In genomic region chr3:88563442-88563841, GRCm38 (mm10) we compare ENCODE assay signal across 12 mouse cellular contexts. TPM values are rescaled to one million over a fixed set of nuclear protein-coding genes. Genes with fewer than 3 reads are reported as not detected.
A peak's percentile ranks its signal among the peaks of the same experiment; 100 is the strongest.
DNase-seq lines count a peak whose midpoint lies in the region; ATAC-seq lines count a peak whose summit lies in the region.
"Had no signal": no experiment of that assay in that cellular context is flagged by ENCODE, and none has a peak within 500 bp of the region (broad histone marks: within the 10 kb centered on the region; RNA-seq: fewer than 3 reads in every experiment).

No protein-coding gene starts in this region.

- H3K9me3 ChIP-seq in kidney, embryonic 15.5 days (replicated peaks), result no peaks in the 10 kb centered on the region
- H3K9me3 ChIP-seq in midbrain, embryonic 14.5 days (ENCODE audit: control insufficient read depth, low read length), result no peaks in the 10 kb centered on the region
- H3K9me3 ChIP-seq in midbrain, embryonic 10.5 days (replicated peaks), result no peaks in the 10 kb centered on the region
- no peaks in the 10 kb centered on the region for H3K9me3 ChIP-seq in hindbrain, embryonic 16.5 days (ENCODE audit: control insufficient read depth, low read length)
- H3K9me3 ChIP-seq: heart, embryonic 15.5 days; hindbrain, embryonic 15.5 days had no signal

- no peak for DNase-seq in kidney, postnatal 25 days
- peak; percentile 25 for DNase-seq in midbrain, embryonic 14.5 days
- DNase-seq in midbrain, embryonic 10.5 days (ENCODE audit: low spot score), result no peak
- peak; percentile 61 for DNase-seq in Muller cell, postnatal 12 days (ENCODE audit: inconsistent ontology term)
- DNase-seq in spleen, adult 12 weeks (ENCODE audit: low spot score), result no peak
- no peak for DNase-seq in adipocyte (ENCODE audit: low spot score)
- DNase-seq: kidney, adult 18-20 months; lung, postnatal 14 days had no signal

- H3K27ac ChIP-seq in kidney, embryonic 15.5 days, result peak overlapping the region; percentile 87
- 0 out of 2 replicates have a peak overlapping the region, but pooled peaks have one; percentile 41 for H3K27ac ChIP-seq in midbrain, embryonic 14.5 days (replicated peaks; ENCODE audit: low read depth, low read length)
- H3K27ac ChIP-seq in midbrain, embryonic 10.5 days (replicated peaks), result no peak overlapping the region
- no peak overlapping the region for H3K27ac ChIP-seq in hindbrain, embryonic 16.5 days (ENCODE audit: low read depth, low read length)
- H3K27ac ChIP-seq: heart, embryonic 15.5 days; hindbrain, embryonic 15.5 days had no signal

- no peaks in the 10 kb centered on the region for H3K27me3 ChIP-seq in kidney, embryonic 15.5 days
- H3K27me3 ChIP-seq in midbrain, embryonic 14.5 days (ENCODE audit: control insufficient read depth, insufficient read depth, low read length), result no peaks in the 10 kb centered on the region
- no peaks in the 10 kb centered on the region for H3K27me3 ChIP-seq in midbrain, embryonic 10.5 days (ENCODE audit: low read depth, poor library complexity, severe bottlenecking)
- no peaks in the 10 kb centered on the region for H3K27me3 ChIP-seq in hindbrain, embryonic 16.5 days (replicated peaks; ENCODE audit: control insufficient read depth, insufficient read depth, low read length)
- H3K27me3 ChIP-seq: heart, embryonic 15.5 days; hindbrain, embryonic 15.5 days had no signal

- 0 out of 2 replicates have a peak overlapping the region, but pooled peaks have one; percentile 26 for H3K9ac ChIP-seq in kidney, embryonic 15.5 days
- no peak overlapping the region for H3K9ac ChIP-seq in midbrain, embryonic 14.5 days (replicated peaks; ENCODE audit: low read length)
- H3K9ac ChIP-seq in hindbrain, embryonic 16.5 days (ENCODE audit: low read depth, low read length), result no peak overlapping the region
- H3K9ac ChIP-seq: heart, embryonic 15.5 days; hindbrain, embryonic 15.5 days had no signal

- H3K4me3 ChIP-seq in kidney, embryonic 15.5 days (replicated peaks), result no peak overlapping the region
- H3K4me3 ChIP-seq in midbrain, embryonic 14.5 days (replicated peaks; ENCODE audit: low read depth, low read length), result no peak overlapping the region
- no peak overlapping the region for H3K4me3 ChIP-seq in midbrain, embryonic 10.5 days
- no peak overlapping the region for H3K4me3 ChIP-seq in hindbrain, embryonic 16.5 days (ENCODE audit: low read length)
- H3K4me3 ChIP-seq: heart, embryonic 15.5 days; hindbrain, embryonic 15.5 days had no signal

- H3K4me1 ChIP-seq in kidney, embryonic 15.5 days, result peaks cover 42% of the 10 kb centered on the region
- H3K4me1 ChIP-seq in midbrain, embryonic 14.5 days (ENCODE audit: control insufficient read depth, insufficient read depth, low read length), result no peaks in the 10 kb centered on the region
- H3K4me1 ChIP-seq in midbrain, embryonic 10.5 days, result peaks cover 3% of the 10 kb centered on the region; the same call in 1 of the 2 replicates
- H3K4me1 ChIP-seq in hindbrain, embryonic 16.5 days (ENCODE audit: control insufficient read depth, insufficient read depth, low read depth, low read length), result no peaks in the 10 kb centered on the region
- H3K4me1 ChIP-seq: hindbrain, embryonic 15.5 days had no signal

- peaks cover 99% of the 10 kb centered on the region for H3K36me3 ChIP-seq in kidney, embryonic 15.5 days
- H3K36me3 ChIP-seq in midbrain, embryonic 14.5 days (ENCODE audit: control insufficient read depth, insufficient read depth, low read length), result peaks cover 95% of the 10 kb centered on the region
- H3K36me3 ChIP-seq in midbrain, embryonic 10.5 days, result peaks cover 100% of the 10 kb centered on the region
- H3K36me3 ChIP-seq in hindbrain, embryonic 16.5 days (ENCODE audit: control insufficient read depth, insufficient read depth, low read length), result peaks cover 45% of the 10 kb centered on the region

- ATAC-seq in kidney, embryonic 15.5 days (replicated peaks; ENCODE audit: low FRiP score), result 0 out of 2 replicates have a peak, but pooled peaks have one; percentile 3
- peak; percentile 40 for ATAC-seq in midbrain, embryonic 14.5 days (ENCODE audit: low FRiP score, low TSS enrichment)
- 0 out of 2 replicates have a peak, but pooled peaks have one; percentile 48 for ATAC-seq in hindbrain, embryonic 16.5 days

- 29% methylated on average over 4 of the region's 4 CpGs for WGBS in kidney, embryonic 15.5 days
- 51% methylated on average over 4 of the region's 4 CpGs for WGBS in midbrain, embryonic 14.5 days
- 78% methylated on average over 4 of the region's 4 CpGs for WGBS in midbrain, embryonic 10.5 days
- 54% methylated on average over 4 of the region's 4 CpGs for WGBS in hindbrain, embryonic 16.5 days

- H3K4me2 ChIP-seq in kidney, embryonic 15.5 days, result 0 out of 2 replicates have a peak overlapping the region, but pooled peaks have one; percentile 9
- H3K4me2 ChIP-seq in midbrain, embryonic 14.5 days (ENCODE audit: low read length), result no peak overlapping the region
- no peak overlapping the region for H3K4me2 ChIP-seq in hindbrain, embryonic 16.5 days (ENCODE audit: low read length)
- H3K4me2 ChIP-seq: heart, embryonic 15.5 days; hindbrain, embryonic 15.5 days had no signal

RNA-seq across cellular contexts. Expression of gene Ubqln4, which starts 9.9 kb away (rescaled TPM):
- 54.0 and 57.9 TPM in 2 replicates for polyA plus RNA-seq in kidney, embryonic 15.5 days (2015; fragmentation: Nextera tagmentation; extraction: Ambion mirVana)
- 42.4 and 47.8 TPM in 2 replicates for polyA plus RNA-seq in midbrain, embryonic 14.5 days (2014; fragmentation: Nextera tagmentation; extraction: Ambion mirVana)
- 71.1 and 74.1 TPM in 2 replicates for polyA plus RNA-seq in midbrain, embryonic 10.5 days (2016; fragmentation: Nextera tagmentation; extraction: Ambion mirVana)
- polyA plus RNA-seq in hindbrain, embryonic 16.5 days (2015; fragmentation: Nextera tagmentation; extraction: Ambion mirVana), result 40.1 and 44.4 TPM in 2 replicates

RNA-seq across cellular contexts. Expression of gene Lamtor2, which starts 10.6 kb away (rescaled TPM):
- 167 and 173 TPM in 2 replicates for polyA plus RNA-seq in kidney, embryonic 15.5 days (2015; fragmentation: Nextera tagmentation; extraction: Ambion mirVana)
- polyA plus RNA-seq in midbrain, embryonic 14.5 days (2014; fragmentation: Nextera tagmentation; extraction: Ambion mirVana), result 93.4 and 154 TPM in 2 replicates
- polyA plus RNA-seq in midbrain, embryonic 10.5 days (2016; fragmentation: Nextera tagmentation; extraction: Ambion mirVana), result 175 and 192 TPM in 2 replicates
- polyA plus RNA-seq in hindbrain, embryonic 16.5 days (2015; fragmentation: Nextera tagmentation; extraction: Ambion mirVana), result 184 and 218 TPM in 2 replicates

RNA-seq across cellular contexts. Expression of gene Ssr2, which starts 12.2 kb away (rescaled TPM):
- polyA plus RNA-seq in kidney, embryonic 15.5 days (2015; fragmentation: Nextera tagmentation; extraction: Ambion mirVana), result 300 and 318 TPM in 2 replicates
- 110 and 114 TPM in 2 replicates for polyA plus RNA-seq in midbrain, embryonic 14.5 days (2014; fragmentation: Nextera tagmentation; extraction: Ambion mirVana)
- polyA plus RNA-seq in midbrain, embryonic 10.5 days (2016; fragmentation: Nextera tagmentation; extraction: Ambion mirVana), result 201 and 207 TPM in 2 replicates
- 133 and 167 TPM in 2 replicates for polyA plus RNA-seq in hindbrain, embryonic 16.5 days (2015; fragmentation: Nextera tagmentation; extraction: Ambion mirVana)

RNA-seq across cellular contexts. Expression of gene Rab25, which starts 15.3 kb away (rescaled TPM):
- 15.1 and 17.4 TPM in 2 replicates for polyA plus RNA-seq in kidney, embryonic 15.5 days (2015; fragmentation: Nextera tagmentation; extraction: Ambion mirVana)
- not detected in 2 replicates for polyA plus RNA-seq in midbrain, embryonic 14.5 days (2014; fragmentation: Nextera tagmentation; extraction: Ambion mirVana)
- 0.49 and 0.79 TPM in 2 replicates for polyA plus RNA-seq in midbrain, embryonic 10.5 days (2016; fragmentation: Nextera tagmentation; extraction: Ambion mirVana)
- 0.15 TPM in 1 of 2 replicates, not detected in the other for polyA plus RNA-seq in hindbrain, embryonic 16.5 days (2015; fragmentation: Nextera tagmentation; extraction: Ambion mirVana)

RNA-seq across cellular contexts. Expression of gene Mex3a, which starts 31.2 kb away (rescaled TPM):
- 20.9 and 22.0 TPM in 2 replicates for polyA plus RNA-seq in kidney, embryonic 15.5 days (2015; fragmentation: Nextera tagmentation; extraction: Ambion mirVana)
- polyA plus RNA-seq in midbrain, embryonic 14.5 days (2014; fragmentation: Nextera tagmentation; extraction: Ambion mirVana), result 50.8 and 51.8 TPM in 2 replicates
- 27.7 and 33.8 TPM in 2 replicates for polyA plus RNA-seq in midbrain, embryonic 10.5 days (2016; fragmentation: Nextera tagmentation; extraction: Ambion mirVana)
- polyA plus RNA-seq in hindbrain, embryonic 16.5 days (2015; fragmentation: Nextera tagmentation; extraction: Ambion mirVana), result 20.4 and 22.1 TPM in 2 replicates

Comparison
In these comparisons a context has a peak if more than half of its experiments do, and no peak if none do; other contexts are left out.
1. H3K27ac ChIP-seq: peak in kidney, embryonic 15.5 days (single experiment) and midbrain, embryonic 14.5 days (single experiment); none in midbrain, embryonic 10.5 days (single experiment) and hindbrain, embryonic 16.5 days (single experiment).
2. DNase-seq: peak in midbrain, embryonic 14.5 days (single experiment) and Muller cell, postnatal 12 days (single experiment); none in kidney, postnatal 25 days (0 of 2), midbrain, embryonic 10.5 days (single experiment), spleen, adult 12 weeks (single experiment) and adipocyte (single experiment).
3. Peak in every context shown above with its lines, with median percentiles within 50 percentile points of each other: ATAC-seq.